Mouse (Mus musculus) lung, embryonic 16.5 days (tissue): ENCODE results near the gene Dennd2a. TPM values are rescaled to one million over a fixed set of nuclear protein-coding genes. Genes with fewer than 3 reads are reported as not detected.
A peak's percentile ranks its signal among the peaks of the same experiment; 100 is the strongest.
"Not testable (repeated sequence)": the region's sequence is repeated elsewhere in the genome, so short reads cannot be mapped to it uniquely, and the experiment has no call there.

Experiments
- ATAC-seq: fragments of 200-750 bp; cut with Nextera tagmentation; 2 replicates; pipeline ENCODE4 v1.8.0; 2017; ENCODE audit warnings: low read depth, mild to moderate bottlenecking, moderate library complexity
- H3K27ac ChIP-seq: fragments of 300-500 bp; sonication (generic); 2 replicates; pipeline ENCODE4 v1.5.1; 2014; ENCODE audit warnings: mild to moderate bottlenecking, control low read depth, low read length
- H3K27me3 ChIP-seq: fragments of 300-500 bp; sonication (generic); 2 replicates; pipeline ENCODE4 v1.6.1; 2014; ENCODE audit warnings: low read depth, low read length, mixed read lengths; ENCODE audit not compliant: control insufficient read depth, insufficient read depth
- H3K36me3 ChIP-seq: fragments of 300-500 bp; sonication (generic); 2 replicates; pipeline ENCODE4 v1.6.1; 2014; ENCODE audit warnings: low read length; ENCODE audit not compliant: control insufficient read depth, insufficient read depth
- H3K4me1 ChIP-seq: fragments of 300-500 bp; sonication (generic); replicated peaks from 2 replicates; pipeline ENCODE4 v1.6.1; 2014; ENCODE audit warnings: low read length, mixed read lengths; ENCODE audit not compliant: control insufficient read depth, insufficient read depth
- H3K4me2 ChIP-seq: fragments of 300-500 bp; sonication (generic); 2 replicates; pipeline ENCODE4 v1.6.1; 2014; ENCODE audit warnings: low read depth, low read length, control low read depth
- H3K4me3 ChIP-seq: fragments of 300-500 bp; sonication (generic); 2 replicates; pipeline ENCODE4 v1.5.1; 2014; ENCODE audit warnings: mild to moderate bottlenecking, low read length, control low read depth
- H3K9ac ChIP-seq: fragments of 300-500 bp; sonication (generic); 2 replicates; pipeline ENCODE4 v1.6.1; 2014; ENCODE audit warnings: low read length, control low read depth
- H3K9me3 ChIP-seq: fragments of 300-500 bp; sonication (generic); 2 replicates; pipeline ENCODE4 v1.6.1; 2016; ENCODE audit warnings: low read length; ENCODE audit not compliant: control insufficient read depth
- WGBS: fragments of 180-500 bp; shearing (Covaris S2); extraction: QIAGEN DNeasy Blood & Tissue Kit; methylation state at CpG from one replicate; pipeline ENCODE4 v1.1.7; 2014; 5-methylcytosine and 5-hydroxymethylcytosine counted together
- polyA plus RNA-seq: library from polyadenylated mRNA; unstranded; fragments of >200 nt; fragmentation: Nextera tagmentation; extraction: Ambion mirVana; gene quantifications from 2 replicates; pipeline ENCODE4 v1.2.1, GENCODE M21; 2015

Gene Dennd2a
- polyA plus RNA-seq, 1 experiment from 2014 or later: 17.3 TPM

GRCm38 (mm10) chr6:39451033-39451432 is 106.6 kb downstream of the Dennd2a start:
- WGBS: 67% methylated on average over 3 of the region's 3 CpGs

GRCm38 (mm10) chr6:39450580-39450979 is 107.1 kb downstream of the Dennd2a start:
- ATAC-seq: no peak
- no peaks in the 10 kb centered on the region for H3K9me3 ChIP-seq
- WGBS: 86% methylated on average over 4 of the region's 4 CpGs
- H3K4me2 ChIP-seq: no peak overlapping the region
- no peaks in the 10 kb centered on the region for H3K36me3 ChIP-seq
- H3K27me3 ChIP-seq: no peaks in the 10 kb centered on the region
- H3K4me1 ChIP-seq: no peaks in the 10 kb centered on the region
- no peak overlapping the region for H3K4me3 ChIP-seq
- H3K9ac ChIP-seq: no peak overlapping the region
- H3K27ac ChIP-seq: no peak overlapping the region

More at GRCm38 (mm10) chr6:39451033-39451432, 106.6 kb downstream of the Dennd2a start:
- Histone ChIP-seq H3K4me2 (no peak overlapping the region), H3K9ac (no peak overlapping the region), H3K4me3 (no peak overlapping the region), H3K27ac (no peak overlapping the region), H3K4me1 (no peaks in the 10 kb centered on the region), H3K9me3 (no peaks in the 10 kb centered on the region), H3K27me3 (no peaks in the 10 kb centered on the region), H3K36me3 (no peaks in the 10 kb centered on the region)
- ATAC-seq: no peak

DNA sequence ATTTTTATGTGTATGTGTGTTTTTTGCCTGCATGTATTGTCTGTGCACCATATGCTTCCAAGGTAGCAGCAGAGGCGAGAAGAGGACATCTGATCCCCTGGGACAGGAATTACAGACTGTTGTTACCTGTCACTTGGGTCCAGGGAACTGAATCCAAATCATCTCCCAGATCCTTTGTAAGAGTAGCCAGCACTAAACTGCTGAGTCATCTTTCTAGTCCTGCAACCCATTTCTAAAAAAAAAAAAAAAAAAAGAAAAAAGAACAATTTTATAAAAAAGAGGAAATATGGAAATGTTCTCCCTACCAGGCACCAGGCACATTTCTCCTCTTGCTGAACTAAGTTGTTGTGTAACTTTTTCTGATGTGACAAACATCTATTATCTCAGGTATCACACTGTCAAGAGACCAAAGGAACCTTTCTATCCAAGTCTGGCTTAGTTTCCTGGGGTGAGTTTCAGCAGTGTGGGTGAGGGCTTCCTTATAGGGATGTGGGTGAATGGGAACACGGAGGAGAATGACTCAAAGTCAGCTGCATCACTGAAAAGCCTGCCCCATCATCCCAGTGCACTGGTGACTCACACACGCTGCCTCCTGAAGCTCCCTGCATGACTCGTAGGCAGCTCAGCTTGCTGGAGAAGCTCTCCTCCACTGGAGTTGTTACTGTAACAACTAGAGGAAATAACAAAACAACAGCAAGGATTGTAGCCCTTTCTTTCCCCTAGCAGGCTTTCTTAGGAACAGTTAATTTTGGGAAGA is 110.1 kb downstream of the Dennd2a start:
- H3K9ac ChIP-seq: no peak overlapping the region
- H3K4me2 ChIP-seq: no peak overlapping the region
- H3K27me3 ChIP-seq: no peaks in the 10 kb centered on the region
- ATAC-seq: no peak
- no peaks in the 10 kb centered on the region for H3K36me3 ChIP-seq
- no peaks in the 10 kb centered on the region for H3K4me1 ChIP-seq
- no peak overlapping the region for H3K27ac ChIP-seq
- H3K4me3 ChIP-seq: no peak overlapping the region
- no peaks in the 10 kb centered on the region for H3K9me3 ChIP-seq
- WGBS: 48% methylated on average over 4 of the region's 4 CpGs

- ATAC-seq: no peak
- no peaks in the 10 kb centered on the region for H3K4me1 ChIP-seq
- WGBS: 20% methylated on average over 19 of the region's 19 CpGs
- no peak overlapping the region for H3K4me3 ChIP-seq
- H3K9me3 ChIP-seq: no peaks in the 10 kb centered on the region
- peak overlapping the region; percentile 36; the same call in 1 of the 2 replicates for H3K4me2 ChIP-seq
- no peaks in the 10 kb centered on the region for H3K27me3 ChIP-seq
- no peaks in the 10 kb centered on the region for H3K36me3 ChIP-seq
- H3K9ac ChIP-seq: no peak overlapping the region
- no peak overlapping the region for H3K27ac ChIP-seq
Observed at GRCm38 (mm10) chr6:39445801-39446572, 111.7 kb downstream of the Dennd2a start.

- no peaks in the 10 kb centered on the region for H3K4me1 ChIP-seq
- no peak for ATAC-seq
- H3K4me2 ChIP-seq: no peak overlapping the region
Observed at GRCm38 (mm10) chr6:39442786-39443287, 114.8 kb downstream of the Dennd2a start.

DNA sequence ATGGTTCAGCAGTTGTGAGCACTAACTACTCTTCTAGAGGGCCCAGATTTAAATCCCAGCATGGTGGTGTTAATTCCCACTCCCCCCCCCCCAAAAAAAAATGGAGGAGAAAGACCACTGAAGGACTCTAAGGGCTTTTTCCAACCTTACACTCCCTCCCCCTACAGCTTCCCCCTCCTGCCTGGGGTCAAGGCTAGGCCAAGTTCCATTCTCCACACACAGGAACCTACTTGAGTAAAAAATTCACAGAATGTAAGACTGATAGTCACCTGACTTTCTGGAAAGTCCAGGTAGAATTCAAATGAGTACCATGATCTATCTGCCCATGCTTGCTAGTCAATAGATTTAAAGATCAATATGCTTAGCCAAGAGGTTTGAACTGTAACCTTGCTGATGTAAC is 117.5 kb downstream of the Dennd2a start:
- H3K9me3 ChIP-seq: no peaks in the 10 kb centered on the region
- no peak overlapping the region for H3K9ac ChIP-seq
- H3K27ac ChIP-seq: no peak overlapping the region
- H3K4me1 ChIP-seq: no peaks in the 10 kb centered on the region
- H3K36me3 ChIP-seq: no peaks in the 10 kb centered on the region
- no peak overlapping the region for H3K4me3 ChIP-seq
- no peak for ATAC-seq
- H3K4me2 ChIP-seq: no peak overlapping the region
- no peaks in the 10 kb centered on the region for H3K27me3 ChIP-seq

More at GRCm38 (mm10) chr6:39442786-39443287, 114.8 kb downstream of the Dennd2a start:
- H3K4me3 ChIP-seq: no peak overlapping the region
- no peak overlapping the region for H3K9ac ChIP-seq
- H3K27ac ChIP-seq: no peak overlapping the region
- no peaks in the 10 kb centered on the region for H3K27me3 ChIP-seq
- H3K36me3 ChIP-seq: no peaks in the 10 kb centered on the region
- H3K9me3 ChIP-seq: no peaks in the 10 kb centered on the region

GRCm38 (mm10) chr6:39437519-39437918 is 120.1 kb downstream of the Dennd2a start:
- 87% methylated on average over 6 of the region's 6 CpGs for WGBS
- not testable (repeated sequence) for H3K4me1 ChIP-seq, H3K4me3 ChIP-seq, ATAC-seq, H3K9ac ChIP-seq, H3K9me3 ChIP-seq, H3K27ac ChIP-seq, H3K27me3 ChIP-seq, H3K4me2 ChIP-seq, H3K36me3 ChIP-seq

DNA sequence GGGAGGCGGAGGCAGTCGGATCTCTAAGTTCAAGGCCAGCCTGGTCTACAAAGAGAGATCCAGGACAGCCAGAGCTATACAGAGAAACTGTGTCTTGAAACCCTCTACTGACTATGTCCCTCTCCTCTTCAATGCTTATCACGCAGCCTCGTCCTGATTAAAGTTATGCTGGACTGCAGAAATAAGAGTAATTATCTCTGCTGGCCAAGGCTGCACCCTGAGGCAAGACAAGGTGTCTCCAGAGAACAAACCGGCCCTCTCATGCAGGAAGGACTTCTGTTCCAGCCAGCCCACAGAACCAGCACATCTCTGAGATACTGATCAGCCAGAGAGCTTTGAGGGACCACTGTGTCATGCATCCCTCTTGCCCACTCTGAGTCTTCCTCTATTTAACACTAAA is 121.8 kb downstream of the Dennd2a start:
- Histone ChIP-seq H3K27me3 (no peaks in the 10 kb centered on the region), H3K4me1 (no peaks in the 10 kb centered on the region), H3K27ac (no peak overlapping the region), H3K9me3 (no peaks in the 10 kb centered on the region), H3K4me2 (no peak overlapping the region), H3K4me3 (no peak overlapping the region), H3K36me3 (no peaks in the 10 kb centered on the region), H3K9ac (no peak overlapping the region)
- 68% methylated on average over 5 of the region's 5 CpGs for WGBS
- ATAC-seq: no peak

DNA sequence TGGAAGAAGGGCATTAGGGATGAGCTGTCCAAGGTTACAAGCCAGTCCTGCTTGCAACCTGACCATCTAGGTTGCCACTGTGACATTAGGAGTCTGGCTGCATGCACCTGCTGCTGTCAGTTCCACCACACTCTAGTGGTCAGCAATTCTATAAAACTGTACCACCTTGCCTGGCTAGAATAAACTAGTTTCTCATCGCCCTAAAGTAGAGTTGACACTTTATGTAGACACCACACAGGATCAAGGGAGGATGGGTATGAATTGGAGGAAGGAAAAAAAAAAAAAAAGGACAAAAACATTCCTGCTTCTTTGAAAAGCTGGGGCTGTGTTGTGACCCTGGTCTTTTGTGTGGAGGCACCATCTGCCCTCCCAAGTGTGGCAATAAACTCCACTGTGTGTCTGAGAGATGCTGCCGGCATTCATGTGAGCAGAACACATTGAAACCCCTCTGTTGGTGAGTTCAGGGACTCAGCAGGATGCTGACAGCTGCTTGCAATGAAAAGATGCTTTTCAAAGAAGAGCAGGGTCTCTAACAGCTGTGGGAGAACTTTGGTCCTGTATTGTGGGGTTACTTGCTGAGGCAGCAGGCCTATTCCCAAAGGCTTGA is 122.7 kb downstream of the Dennd2a start:
- no peak overlapping the region for H3K9ac ChIP-seq
- no peaks in the 10 kb centered on the region for H3K4me1 ChIP-seq
- no peak overlapping the region for H3K4me2 ChIP-seq
- H3K27ac ChIP-seq: no peak overlapping the region
- no peak overlapping the region for H3K4me3 ChIP-seq
- H3K27me3 ChIP-seq: no peaks in the 10 kb centered on the region
- no peak for ATAC-seq
- no peaks in the 10 kb centered on the region for H3K36me3 ChIP-seq
- no peaks in the 10 kb centered on the region for H3K9me3 ChIP-seq
- 74% methylated on average over 2 of the region's 2 CpGs for WGBS
